Mouse (Mus musculus) kidney, embryonic 14.5 days (tissue): ENCODE results near the gene Gm21119. TPM values are rescaled to one million over a fixed set of nuclear protein-coding genes. Genes with fewer than 3 reads are reported as not detected.
"Not testable (repeated sequence)": the region's sequence is repeated elsewhere in the genome, so short reads cannot be mapped to it uniquely, and the experiment has no call there.

ENCODE experiments used
- ATAC-seq: fragments of 200-750 bp; cut with Nextera tagmentation; 2 replicates; pipeline ENCODE4 v1.8.0; 2017; ENCODE audit warnings: moderate number of reproducible peaks, mild to moderate bottlenecking, moderate TSS enrichment, moderate library complexity; ENCODE audit not compliant: low FRiP score, low TSS enrichment
- H3K27ac ChIP-seq: fragments of 300-500 bp; sonication (generic); 2 replicates; pipeline ENCODE4 v1.5.1; 2014; ENCODE audit warnings: low read depth, mild to moderate bottlenecking, low read length, moderate library complexity, mixed read lengths
- H3K27me3 ChIP-seq: fragments of 300-500 bp; sonication (generic); 2 replicates; pipeline ENCODE4 v1.6.1; 2014; ENCODE audit warnings: mild to moderate bottlenecking, low read length; ENCODE audit not compliant: control insufficient read depth, insufficient read depth
- H3K36me3 ChIP-seq: fragments of 300-500 bp; sonication (generic); 2 replicates; pipeline ENCODE4 v1.6.1; 2014; ENCODE audit warnings: low read length, mixed read lengths; ENCODE audit not compliant: control insufficient read depth, insufficient read depth
- H3K4me1 ChIP-seq: fragments of 300-500 bp; sonication (generic); 2 replicates; pipeline ENCODE4 v1.6.1; 2014; ENCODE audit warnings: low read length, mixed read lengths; ENCODE audit not compliant: control insufficient read depth, insufficient read depth
- H3K4me2 ChIP-seq: fragments of 300-500 bp; sonication (generic); replicated peaks from 2 replicates; pipeline ENCODE4 v1.6.1; 2014; ENCODE audit warnings: low read depth, mild to moderate bottlenecking, low read length
- H3K4me3 ChIP-seq: fragments of 300-500 bp; sonication (generic); 2 replicates; pipeline ENCODE4 v1.5.1; 2014; ENCODE audit warnings: mild to moderate bottlenecking, low read length
- H3K9ac ChIP-seq: fragments of 300-500 bp; sonication (generic); 2 replicates; pipeline ENCODE4 v1.6.1; 2014; ENCODE audit warnings: low read depth, mild to moderate bottlenecking, low read length, moderate library complexity
- H3K9me3 ChIP-seq: fragments of 300-500 bp; sonication (generic); 2 replicates; pipeline ENCODE4 v1.6.1; 2016; ENCODE audit warnings: low read length; ENCODE audit not compliant: control insufficient read depth
- WGBS: fragments of 180-500 bp; shearing (Covaris S2); extraction: QIAGEN DNeasy Blood & Tissue Kit; methylation state at CpG from one replicate; pipeline ENCODE4 v1.1.7; 2014; 5-methylcytosine and 5-hydroxymethylcytosine counted together
- polyA plus RNA-seq: library from polyadenylated mRNA; unstranded; fragments of >200 nt; fragmentation: Nextera tagmentation; extraction: Ambion mirVana; gene quantifications from 2 replicates; pipeline ENCODE4 v1.2.1, GENCODE M21; 2014

The Gm21119 gene
- polyA plus RNA-seq, 1 experiment from 2014 or later, result not detected

DNA sequence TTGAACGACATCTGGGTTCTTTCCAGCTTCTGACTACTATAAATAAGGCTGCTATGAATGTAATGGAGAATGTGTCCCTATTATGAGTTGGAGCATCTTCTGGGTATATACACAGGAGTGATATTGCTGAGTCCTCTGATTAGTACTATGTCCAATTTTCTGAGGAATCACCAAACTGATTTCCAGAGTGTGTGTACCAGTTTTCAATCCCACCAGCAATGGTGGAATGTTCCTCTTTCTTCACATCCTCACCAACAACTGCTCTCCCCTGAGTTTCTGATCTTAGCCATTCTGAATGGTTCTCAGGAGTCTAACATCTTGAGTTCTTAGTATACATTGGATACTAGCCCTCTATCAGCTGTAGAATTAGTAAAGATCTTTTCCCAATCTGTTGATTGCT is 16.0 kb downstream of the Gm21119 start:
- not testable (repeated sequence) for H3K27me3 ChIP-seq, H3K27ac ChIP-seq, H3K36me3 ChIP-seq, ATAC-seq, H3K4me1 ChIP-seq, H3K4me3 ChIP-seq, H3K9me3 ChIP-seq, H3K9ac ChIP-seq, H3K4me2 ChIP-seq
- 55% methylated on average over 1 of the region's 1 CpGs for WGBS

DNA sequence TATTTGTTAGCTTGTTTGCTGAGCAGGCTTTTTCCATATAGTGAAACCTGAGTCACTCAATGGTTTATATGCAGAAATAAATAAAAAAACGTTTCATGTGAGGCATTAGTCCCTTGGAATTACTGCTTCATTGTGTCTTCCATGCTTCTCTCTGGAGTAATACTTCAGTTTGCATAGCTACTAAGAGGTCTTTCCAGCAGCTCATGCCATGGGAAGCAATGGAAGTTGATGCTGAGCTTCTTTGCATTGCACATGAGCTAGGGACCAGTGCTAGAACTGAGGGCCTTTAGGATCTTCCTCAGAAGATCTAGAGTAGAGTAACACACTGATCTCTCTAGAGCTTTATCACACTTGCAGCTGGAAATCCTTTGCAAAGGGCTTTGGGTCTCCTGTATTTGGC is 23.2 kb downstream of the Gm21119 start:
- not testable (repeated sequence) for H3K4me3 ChIP-seq, ATAC-seq
- no CpG with 5 or more reads among the region's 1 CpGs for WGBS

DNA sequence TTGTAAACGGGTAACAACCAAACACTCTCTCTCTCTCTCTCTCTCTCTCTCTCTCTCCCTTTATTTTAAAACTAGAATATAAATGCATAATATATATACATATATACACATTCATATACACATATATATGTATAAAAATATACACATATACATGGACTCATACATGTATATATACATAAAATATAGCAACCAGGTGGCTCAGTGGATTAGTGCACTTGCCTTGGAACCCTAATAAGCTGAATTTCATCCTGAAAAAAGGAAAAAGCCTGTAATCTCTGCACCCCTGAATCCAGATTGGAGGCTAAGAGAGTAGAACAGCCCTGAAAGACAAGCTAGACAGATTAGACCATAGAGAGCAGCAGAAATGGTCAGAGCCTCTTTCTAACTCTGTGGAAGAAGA is 28.8 kb downstream of the Gm21119 start:
- H3K4me3 ChIP-seq, H3K27ac ChIP-seq, H3K9me3 ChIP-seq, H3K36me3 ChIP-seq, H3K4me1 ChIP-seq, H3K4me2 ChIP-seq, H3K27me3 ChIP-seq, ATAC-seq, H3K9ac ChIP-seq: not testable (repeated sequence)
- WGBS, result no CpG with 5 or more reads among the region's 1 CpGs

More for the DNA sequence above, 23.2 kb downstream of the Gm21119 start:
- not testable (repeated sequence) for H3K4me2 ChIP-seq, H3K27me3 ChIP-seq, H3K9me3 ChIP-seq, H3K27ac ChIP-seq, H3K36me3 ChIP-seq, H3K4me1 ChIP-seq, H3K9ac ChIP-seq

DNA sequence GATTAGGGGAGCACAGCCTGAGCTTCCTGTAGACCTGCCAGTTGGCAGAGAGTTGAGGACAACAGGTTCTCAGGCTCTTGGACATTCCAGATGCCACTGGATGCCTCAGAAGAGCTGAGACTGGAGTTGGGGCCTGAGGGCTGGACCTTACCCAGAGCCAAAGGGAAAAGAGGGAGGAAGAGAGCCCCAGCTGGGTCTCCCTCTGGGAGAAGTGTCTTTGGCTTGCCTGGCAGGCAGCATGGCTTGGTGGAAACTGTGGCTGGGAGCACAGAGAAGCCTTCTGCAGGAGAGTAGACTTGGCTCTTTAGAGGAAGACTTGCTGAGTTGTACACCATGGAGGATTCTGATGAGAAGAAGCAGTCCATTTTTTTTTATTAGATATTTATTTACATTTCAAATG is 38.3 kb downstream of the Gm21119 start:
- H3K4me2 ChIP-seq, H3K9ac ChIP-seq, H3K27me3 ChIP-seq, ATAC-seq, H3K4me1 ChIP-seq, H3K27ac ChIP-seq, H3K4me3 ChIP-seq, H3K36me3 ChIP-seq, H3K9me3 ChIP-seq: not testable (repeated sequence)

DNA sequence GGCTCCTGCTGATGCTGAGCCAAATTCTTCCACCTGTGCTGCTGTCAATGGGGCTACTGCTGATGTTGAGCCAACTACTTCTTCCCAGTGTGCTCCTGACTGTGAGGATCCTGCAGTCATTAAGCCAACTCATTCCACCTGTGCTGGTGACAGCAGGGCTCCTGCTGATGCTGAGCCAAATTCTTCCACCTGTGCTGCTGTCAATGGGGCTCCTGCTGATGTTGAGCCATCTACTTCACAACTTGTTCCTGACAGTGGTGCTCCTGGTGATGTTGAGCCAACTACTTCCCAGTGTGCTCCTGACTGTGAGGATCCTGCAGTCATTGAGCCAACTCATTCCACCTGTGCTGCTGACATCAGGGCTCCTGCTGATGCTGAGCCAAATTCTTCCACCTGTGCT is 63.7 kb downstream of the Gm21119 start:
- H3K9me3 ChIP-seq, H3K4me1 ChIP-seq, ATAC-seq, H3K36me3 ChIP-seq, H3K27ac ChIP-seq, H3K4me3 ChIP-seq, H3K9ac ChIP-seq, H3K27me3 ChIP-seq, H3K4me2 ChIP-seq: not testable (repeated sequence)
